Mouse (Mus musculus) heart, postnatal 0 days (tissue): ENCODE measurements around the gene Wdr45.

Experiments
- CTCF ChIP-seq: IDR thresholded peaks from 2 replicates; pipeline ENCODE4 v1.5.1; 2016; ENCODE audit warnings: antibody characterized with exemption, control low read depth, low read depth
- EP300 ChIP-seq: IDR thresholded peaks from 2 replicates; pipeline ENCODE4 v1.6.1; 2016; ENCODE audit warnings: antibody characterized with exemption, low read depth

GRCm38 (mm10) chrX:7724135-7724534 lies 10.0 kb downstream of the Wdr45 start:
- TF ChIP-seq CTCF (no peak), EP300 (no peak)
